Mouse (Mus musculus): ENCODE data around the gene Ppip5k1. TPM values are rescaled to one million over a fixed set of nuclear protein-coding genes. Genes with fewer than 3 reads are reported as not detected.
A peak's percentile ranks its signal among the peaks of the same experiment; 100 is the strongest.

Gene Ppip5k1
- polyA plus RNA-seq, 1 experiment from 2014 or later: 20.5 TPM

- Histone ChIP-seq H3K9me3 (replicated peaks) (no peaks in the 10 kb centered on the region), H3K4me2 (peak overlapping the region; percentile 67), H3K4me3 (replicated peaks) (peak overlapping the region; percentile 63), H3K9ac (replicated peaks) (peak overlapping the region; percentile 43), H3K27me3 (replicated peaks) (no peaks in the 10 kb centered on the region), H3K27ac (replicated peaks) (peak overlapping the region; percentile 97), H3K36me3 (peaks cover 15% of the 10 kb centered on the region), H3K4me1 (peaks cover 42% of the 10 kb centered on the region)
- 0 out of 2 replicates have a peak, but pooled peaks have one; percentile 1 for ATAC-seq (ENCODE audit: low FRiP score)
- 6% methylated on average over 4 of the region's 4 CpGs for WGBS
These were observed 83.2 kb downstream of the Ppip5k1 start for GRCm38 (mm10) chr2:121271928-121272516.

DNA sequence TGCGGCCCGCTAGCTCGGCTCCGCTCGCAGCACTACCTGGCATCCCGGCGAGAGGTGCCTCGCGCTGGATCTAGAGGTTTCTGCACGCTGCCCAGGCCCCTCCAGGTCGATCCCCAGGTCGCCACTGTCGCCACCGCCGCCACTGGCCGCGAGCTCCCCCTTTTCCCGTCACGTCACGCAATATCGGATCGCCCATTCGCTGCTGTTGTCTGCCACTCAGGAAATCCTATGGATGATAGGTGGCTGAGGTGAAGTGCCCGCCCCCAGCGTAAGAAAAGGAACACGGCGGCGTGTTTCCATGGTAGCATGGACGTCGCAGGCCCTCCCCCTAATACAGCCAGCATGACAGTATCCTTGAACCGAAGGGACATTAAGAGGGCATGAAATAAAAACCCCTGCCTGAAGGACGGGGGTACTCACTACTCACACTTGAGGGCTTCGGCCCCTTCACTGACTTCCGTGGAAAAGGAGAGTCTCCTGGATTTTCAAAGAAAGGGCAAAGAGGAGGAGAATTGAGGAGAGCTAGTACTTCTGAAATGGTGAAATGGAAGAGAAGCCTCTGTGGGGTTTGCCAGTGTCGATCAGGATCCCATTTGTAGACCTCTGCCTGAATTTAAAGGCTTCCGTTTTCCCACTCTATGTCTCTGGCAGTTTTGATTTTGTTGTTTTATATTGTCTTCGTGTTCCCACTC is 83.8 kb downstream of the Ppip5k1 start, which contains the start of gene Trp53bp1:
Gene Trp53bp1, minus strand, starts transcription at position 172 of the 692 bp plus-strand sequence.
- under 1% methylated on average over 37 of the region's 37 CpGs for WGBS
- peak within 1 kb of the TSS; percentile 63 for H3K4me3 ChIP-seq (replicated peaks)

GRCm38 (mm10) chr2:121270521-121271235 is 84.5 kb downstream of the Ppip5k1 start:
- H3K9ac ChIP-seq (replicated peaks): peak overlapping the region; percentile 86
- H3K9me3 ChIP-seq (replicated peaks): no peaks in the 10 kb centered on the region
- WGBS: 1% methylated on average over 34 of the region's 35 CpGs
- peak; percentile 88 for ATAC-seq (ENCODE audit: low FRiP score)
- H3K4me3 ChIP-seq (replicated peaks): peak overlapping the region; percentile 63
- H3K36me3 ChIP-seq: peaks cover 15% of the 10 kb centered on the region
- H3K27me3 ChIP-seq (replicated peaks): no peaks in the 10 kb centered on the region
- H3K27ac ChIP-seq (replicated peaks): peak overlapping the region; percentile 97
- peak overlapping the region; percentile 67 for H3K4me2 ChIP-seq
- peaks cover 48% of the 10 kb centered on the region for H3K4me1 ChIP-seq

More for the DNA sequence above, 83.8 kb downstream of the Ppip5k1 start, which contains the start of gene Trp53bp1:
- Histone ChIP-seq H3K4me2 (peak within 1 kb of the TSS; percentile 67), H3K27ac (replicated peaks) (peak within 1 kb of the TSS; percentile 97), H3K9me3 (replicated peaks) (no peaks in the 10 kb centered on the region), H3K4me1 (peaks cover 48% of the 10 kb centered on the region), H3K27me3 (replicated peaks) (no peaks in the 10 kb centered on the region), H3K36me3 (peaks cover 15% of the 10 kb centered on the region), H3K9ac (replicated peaks) (peak within 1 kb of the TSS; percentile 86)
- peak; percentile 99 for ATAC-seq (ENCODE audit: low FRiP score)

DNA sequence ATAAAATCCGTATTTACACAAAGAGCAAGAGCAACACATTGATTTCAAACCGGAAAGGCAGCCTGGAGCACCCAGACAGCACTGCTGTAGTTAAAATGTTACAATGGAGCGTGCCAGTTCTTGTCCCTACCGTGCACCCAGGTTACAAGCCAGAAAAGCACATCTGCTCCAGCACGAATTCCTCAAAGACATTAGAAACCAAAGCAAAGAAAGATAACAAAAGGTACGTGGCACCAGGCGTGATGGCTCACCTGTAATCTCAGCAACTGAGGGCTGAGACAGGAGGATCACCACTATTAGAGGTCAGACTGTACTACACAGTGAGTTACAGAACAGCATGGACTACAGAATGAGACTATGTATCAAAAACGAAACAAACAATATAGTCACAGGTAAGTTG is 86.8 kb downstream of the Ppip5k1 start:
- 53% methylated on average over 8 of the region's 8 CpGs for WGBS
- no peak for ATAC-seq (ENCODE audit: low FRiP score)
- no peaks in the 10 kb centered on the region for H3K9me3 ChIP-seq (replicated peaks)
- H3K9ac ChIP-seq (replicated peaks): no peak overlapping the region
- H3K27me3 ChIP-seq (replicated peaks): no peaks in the 10 kb centered on the region
- peaks cover 50% of the 10 kb centered on the region for H3K4me1 ChIP-seq
- H3K4me2 ChIP-seq: peak overlapping the region; percentile 67
- no peak overlapping the region for H3K27ac ChIP-seq (replicated peaks)
- H3K4me3 ChIP-seq (replicated peaks): no peak overlapping the region
- peaks cover 29% of the 10 kb centered on the region for H3K36me3 ChIP-seq

Other genes starting within 250 kb of the Ppip5k1 start
- gene Tgm7, start 245.6 kb downstream of the Ppip5k1 start, polyA plus RNA-seq (2015; fragmentation: Nextera tagmentation; extraction: Ambion mirVana): 0.13 TPM in 1 of 2 replicates, not detected in the other
- 27.1 and 27.6 TPM in 2 replicates for gene Adal, start 215.0 kb downstream of the Ppip5k1 start, polyA plus RNA-seq (2015; fragmentation: Nextera tagmentation; extraction: Ambion mirVana)
- gene Lcmt2, start 214.7 kb downstream of the Ppip5k1 start, polyA plus RNA-seq (2015; fragmentation: Nextera tagmentation; extraction: Ambion mirVana): 18.9 and 21.5 TPM in 2 replicates
- gene Tubgcp4, start 184.7 kb downstream of the Ppip5k1 start, polyA plus RNA-seq (2015; fragmentation: Nextera tagmentation; extraction: Ambion mirVana): 45.2 and 47.2 TPM in 2 replicates
- gene Zscan29, start 184.3 kb downstream of the Ppip5k1 start, polyA plus RNA-seq (2015; fragmentation: Nextera tagmentation; extraction: Ambion mirVana): 6.0 and 6.8 TPM in 2 replicates
- 131 and 146 TPM in 2 replicates for gene Trp53bp1, start 84.0 kb downstream of the Ppip5k1 start, polyA plus RNA-seq (2015; fragmentation: Nextera tagmentation; extraction: Ambion mirVana)
- gene Map1a, start 65.8 kb downstream of the Ppip5k1 start, polyA plus RNA-seq (2015; fragmentation: Nextera tagmentation; extraction: Ambion mirVana): 32.5 and 38.6 TPM in 2 replicates
- 131 and 149 TPM in 2 replicates for gene Ckmt1, start 2.3 kb upstream of the Ppip5k1 start, polyA plus RNA-seq (2015; fragmentation: Nextera tagmentation; extraction: Ambion mirVana)
- not detected in 2 replicates for gene Strc, start 31.8 kb upstream of the Ppip5k1 start, polyA plus RNA-seq (2015; fragmentation: Nextera tagmentation; extraction: Ambion mirVana)
- gene Pdia3, start 58.4 kb upstream of the Ppip5k1 start, polyA plus RNA-seq (2015; fragmentation: Nextera tagmentation; extraction: Ambion mirVana): 400 and 471 TPM in 2 replicates
- 3.0 and 5.7 TPM in 2 replicates for gene Catsper2, start 58.4 kb upstream of the Ppip5k1 start, polyA plus RNA-seq (2015; fragmentation: Nextera tagmentation; extraction: Ambion mirVana)
- gene Ell3, start 88.9 kb upstream of the Ppip5k1 start, polyA plus RNA-seq (2015; fragmentation: Nextera tagmentation; extraction: Ambion mirVana): 2.6 and 3.6 TPM in 2 replicates
- gene Serf2, start 93.8 kb upstream of the Ppip5k1 start, polyA plus RNA-seq (2015; fragmentation: Nextera tagmentation; extraction: Ambion mirVana): 297 and 319 TPM in 2 replicates
- gene Hypk, start 97.9 kb upstream of the Ppip5k1 start, polyA plus RNA-seq (2015; fragmentation: Nextera tagmentation; extraction: Ambion mirVana): 118 and 120 TPM in 2 replicates
- gene Serinc4, start 101.4 kb upstream of the Ppip5k1 start, polyA plus RNA-seq (2015; fragmentation: Nextera tagmentation; extraction: Ambion mirVana): 0.63 and 0.92 TPM in 2 replicates
- gene Mfap1b, start 118.7 kb upstream of the Ppip5k1 start, polyA plus RNA-seq (2015; fragmentation: Nextera tagmentation; extraction: Ambion mirVana): 67.8 and 71.5 TPM in 2 replicates
- gene Mfap1a, start 151.3 kb upstream of the Ppip5k1 start, polyA plus RNA-seq (2015; fragmentation: Nextera tagmentation; extraction: Ambion mirVana): 27.8 and 28.8 TPM in 2 replicates
- gene Wdr76, start 151.3 kb upstream of the Ppip5k1 start, polyA plus RNA-seq (2015; fragmentation: Nextera tagmentation; extraction: Ambion mirVana): 3.4 and 5.3 TPM in 2 replicates

Data from neural tube, embryonic 15.5 days (tissue).